Mouse (Mus musculus) MEL (cell line): ENCODE measurements around the gene Rtraf. TPM values are rescaled to one million over a fixed set of nuclear protein-coding genes. Genes with fewer than 3 reads are reported as not detected.

ENCODE experiments used
- DNase-seq: peaks from one replicate; pipeline ENCODE4 v3.0.0; 2011; ENCODE audit warnings: low read depth, low spot score
- H3K27ac ChIP-seq: 2 replicates; pipeline ENCODE4 v1.5.1; 2012; ENCODE audit warnings: low read depth, mild to moderate bottlenecking, control low read depth, low read length, moderate library complexity; ENCODE audit not compliant: control insufficient read depth
- H3K27me3 ChIP-seq, 2 experiments: fragments of 150-350 bp in 1 of 2; sonication (generic) in 1 of 2; 2 replicates each; pipeline ENCODE4 v1.6.1; 2012; ENCODE audit warnings: low read length in 2 of 2, mild to moderate bottlenecking in 2 of 2, improper control_type of control experiment in 1 of 2, moderate library complexity in 1 of 2; ENCODE audit not compliant: insufficient read depth in 2 of 2, control insufficient read depth in 1 of 2
- H3K36me3 ChIP-seq, 2 experiments: 2 replicates each; pipeline ENCODE4 v1.6.1; 2012 to 2014; ENCODE audit warnings: low read length in 2 of 2, improper control_type of control experiment in 1 of 2, inconsistent platforms in 1 of 2, mild to moderate bottlenecking in 1 of 2; ENCODE audit not compliant: insufficient read depth in 2 of 2, control insufficient read depth in 1 of 2
- H3K4me1 ChIP-seq, 2 experiments: fragments of 150-350 bp in 1 of 2; sonication (generic) in 1 of 2; 2 replicates each; pipeline ENCODE4 v1.6.1; 2012; ENCODE audit warnings: low read length in 2 of 2, improper control_type of control experiment in 1 of 2, mild to moderate bottlenecking in 1 of 2; ENCODE audit not compliant: insufficient read depth in 2 of 2, control insufficient read depth in 1 of 2
- H3K4me3 ChIP-seq, 2 experiments: fragments of 150-350 bp in 1 of 2; sonication (generic) in 1 of 2; 2 replicates each; pipeline ENCODE4 v1.5.1; 2012; ENCODE audit warnings: low read depth in 2 of 2, low read length in 2 of 2, mild to moderate bottlenecking in 2 of 2, moderate library complexity in 2 of 2, control low read depth in 1 of 2, improper control_type of control experiment in 1 of 2; ENCODE audit not compliant: control insufficient read depth in 1 of 2, insufficient read depth in 1 of 2
- H3K79me2 ChIP-seq: 2 replicates; pipeline ENCODE4 v1.6.1; 2012; ENCODE audit warnings: mild to moderate bottlenecking, low read length, moderate library complexity; ENCODE audit not compliant: control insufficient read depth, poor library complexity, insufficient read depth
- H3K9ac ChIP-seq: 2 replicates; pipeline ENCODE4 v1.6.1; 2012; ENCODE audit warnings: low read depth, mild to moderate bottlenecking, control low read depth, low read length, moderate library complexity; ENCODE audit not compliant: control insufficient read depth, poor library complexity, severe bottlenecking
- H3K9me3 ChIP-seq: fragments of 150-350 bp; sonication (generic); replicated peaks from 2 replicates; pipeline ENCODE4 v1.6.1; 2012; ENCODE audit warnings: mild to moderate bottlenecking, low read length, improper control_type of control experiment, moderate library complexity; ENCODE audit not compliant: insufficient read depth
- CHD2 ChIP-seq: IDR thresholded peaks from 2 replicates; pipeline ENCODE4 v1.6.1; 2011; ENCODE audit warnings: low read length, improper control_type of control experiment
- E2F4 ChIP-seq: IDR thresholded peaks from 2 replicates; pipeline ENCODE4 v1.6.1; 2011; ENCODE audit warnings: low read depth, low read length, improper control_type of control experiment, borderline replicate concordance
- ELF1 ChIP-seq: IDR thresholded peaks from 2 replicates; pipeline ENCODE4 v1.6.1; 2014; ENCODE audit warnings: low read depth, mild to moderate bottlenecking, inconsistent platforms, low read length, improper control_type of control experiment, moderate library complexity
- GATA1 ChIP-seq: IDR thresholded peaks from 2 replicates; pipeline ENCODE4 v1.6.1; 2011; ENCODE audit warnings: low read depth, low read length, improper control_type of control experiment
- KAT2A ChIP-seq: conservative IDR thresholded peaks from 2 replicates; pipeline ENCODE4 v1.6.1; 2012; ENCODE audit warnings: low read depth, low read length, improper control_type of control experiment, inconsistent platforms
- MAFK ChIP-seq: IDR thresholded peaks from 2 replicates; pipeline ENCODE4 v1.6.1; 2011; ENCODE audit warnings: low read depth, mild to moderate bottlenecking, low read length, improper control_type of control experiment, borderline replicate concordance
- MAX ChIP-seq: IDR thresholded peaks from 2 replicates; pipeline ENCODE4 v1.6.1; 2011; ENCODE audit warnings: low read length, improper control_type of control experiment
- MAZ ChIP-seq: IDR thresholded peaks from 2 replicates; pipeline ENCODE4 v1.6.1; 2012; ENCODE audit warnings: low read depth, mild to moderate bottlenecking, inconsistent platforms, low read length, improper control_type of control experiment
- MEF2A ChIP-seq: IDR thresholded peaks from 2 replicates; pipeline ENCODE4 v1.6.1; 2014; ENCODE audit warnings: low read depth, mild to moderate bottlenecking, inconsistent platforms, low read length, improper control_type of control experiment; ENCODE audit not compliant: poor library complexity, insufficient replicate concordance, severe bottlenecking; ENCODE audit errors: extremely low read depth
- NELFE ChIP-seq: IDR thresholded peaks from 2 replicates; pipeline ENCODE4 v1.6.1; 2011; ENCODE audit warnings: low read depth, low read length, improper control_type of control experiment
- NRF1 ChIP-seq: IDR thresholded peaks from 2 replicates; pipeline ENCODE4 v1.6.1; 2014; ENCODE audit warnings: low read depth, mild to moderate bottlenecking, inconsistent platforms, low read length, improper control_type of control experiment, moderate library complexity; ENCODE audit not compliant: poor library complexity, insufficient read depth, severe bottlenecking
- POLR2AphosphoS2 ChIP-seq: IDR thresholded peaks from 2 replicates; pipeline ENCODE4 v1.6.1; 2011; ENCODE audit warnings: low read length, improper control_type of control experiment
- RAD21 ChIP-seq: IDR thresholded peaks from 2 replicates; pipeline ENCODE4 v1.6.1; 2011; ENCODE audit warnings: mild to moderate bottlenecking, low read depth, low read length, improper control_type of control experiment
- TCF12 ChIP-seq: IDR thresholded peaks from 2 replicates; pipeline ENCODE4 v1.6.1; 2014; ENCODE audit warnings: low read depth, mild to moderate bottlenecking, inconsistent platforms, low read length, improper control_type of control experiment, moderate library complexity
- UBTF ChIP-seq: IDR thresholded peaks from 2 replicates; pipeline ENCODE4 v1.6.1; 2012; ENCODE audit warnings: low read depth, mild to moderate bottlenecking, inconsistent platforms, low read length, improper control_type of control experiment, moderate library complexity, borderline replicate concordance; ENCODE audit not compliant: insufficient read depth
- USF2 ChIP-seq, 2 experiments: IDR thresholded peaks; 2 replicates each; pipeline ENCODE4 v1.6.1; 2011 to 2012; ENCODE audit warnings: improper control_type of control experiment in 2 of 2, low read length in 2 of 2, borderline replicate concordance in 1 of 2, inconsistent platforms in 1 of 2, low read depth in 1 of 2, mild to moderate bottlenecking in 1 of 2; ENCODE audit not compliant: insufficient read depth in 1 of 2
- ZC3H11A ChIP-seq: IDR thresholded peaks from 2 replicates; pipeline ENCODE4 v1.6.1; 2012; ENCODE audit warnings: low read depth, mild to moderate bottlenecking, inconsistent platforms, low read length, improper control_type of control experiment
- ZMIZ1 ChIP-seq: IDR thresholded peaks from 2 replicates; pipeline ENCODE4 v1.6.1; 2012; ENCODE audit warnings: low read depth, mild to moderate bottlenecking, inconsistent platforms, low read length, improper control_type of control experiment, moderate library complexity
- ZNF384 ChIP-seq: IDR thresholded peaks from 2 replicates; pipeline ENCODE4 v1.6.1; 2012; ENCODE audit warnings: low read depth, mild to moderate bottlenecking, inconsistent platforms, low read length, improper control_type of control experiment
- polyA plus RNA-seq, 2 experiments: library from polyadenylated mRNA; stranded (reverse) in 1 of 2; unstranded in 1 of 2; fragments of >175 nt in 1 of 2; fragments of >200 nt in 1 of 2; gene quantifications; 2 replicates each; pipeline versions ENCODE4 v1.2.1 to v1.2.4; 2012; ENCODE audit warnings: low replicate concordance in 2 of 2, low read depth in 1 of 2; ENCODE audit not compliant: insufficient read length in 2 of 2, insufficient read depth in 1 of 2, missing spikeins in 1 of 2
- total RNA-seq: library from RNA; depleted of rRNA; stranded (reverse); fragments of 300-350 nt; gene quantifications from 2 replicates; pipeline ENCODE4 v1.2.3, GENCODE M21; 2012

Rtraf gene
- total and polyA plus RNA-seq, 3 experiments: 90.4 to 117 TPM; not detected in 1

GRCm38 (mm10) chr14:19777945-19778344 lies 45.7 kb downstream of the Rtraf start:
- Histone ChIP-seq H3K27ac (no peak overlapping the region), H3K36me3 (no peaks in the 10 kb centered on the region), H3K4me3 (no peak overlapping the region), H3K9me3 (no peaks in the 10 kb centered on the region), H3K27me3 (no peaks in the 10 kb centered on the region), H3K9ac (no peak overlapping the region), H3K79me2 (no peaks in the 10 kb centered on the region), H3K4me1 (no peaks in the 10 kb centered on the region)
- no peak for TF ChIP-seq TCF12
- TF ChIP-seq UBTF: no peak
- no peak for TF ChIP-seq MAX
- no peak for DNase-seq

DNA sequence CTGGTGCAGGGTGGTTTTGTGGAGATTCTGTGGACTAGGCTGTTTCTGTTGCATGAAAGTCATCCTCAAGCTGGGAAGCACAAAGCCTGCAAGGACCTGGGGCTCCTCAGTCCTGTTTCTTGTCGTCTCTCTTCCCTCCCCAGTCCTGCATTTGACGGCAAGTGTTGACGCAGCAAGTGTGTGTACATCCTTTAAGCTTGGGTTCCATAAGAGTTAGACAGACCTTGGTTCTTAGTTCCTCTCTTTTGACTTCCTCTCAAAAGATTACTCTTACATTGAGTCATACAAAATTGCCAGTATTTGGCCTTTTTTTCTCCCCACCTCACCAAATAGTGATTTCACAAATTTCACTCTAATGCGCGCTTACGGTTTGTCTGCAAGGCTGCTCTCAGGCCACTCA lies 46.3 kb downstream of the Rtraf start:
- H3K36me3 ChIP-seq: no peaks in the 10 kb centered on the region
- no peak for TF ChIP-seq GATA1
- TF ChIP-seq MEF2A: no peak
- TF ChIP-seq TCF12: no peak
- TF ChIP-seq ELF1: no peak
- TF ChIP-seq NELFE: no peak
- no peak for TF ChIP-seq ZNF384
- TF ChIP-seq NRF1: no peak
- no peak for TF ChIP-seq USF2 (IDR thresholded peaks at IDR 0.05; ENCODE audit: borderline replicate concordance in 1 of 2, insufficient read depth in 1 of 2, low read depth in 1 of 2, low read length in 2 of 2)
- no peak for TF ChIP-seq KAT2A
- no peak for TF ChIP-seq MAFK
- TF ChIP-seq CHD2: no peak
- TF ChIP-seq E2F4: no peak
- no peak for TF ChIP-seq POLR2AphosphoS2
- no peak for TF ChIP-seq ZMIZ1
- TF ChIP-seq RAD21: no peak
- TF ChIP-seq MAZ: no peak
- no peak for TF ChIP-seq MAX
- no peak for TF ChIP-seq ZC3H11A
- TF ChIP-seq, all 39 proteins: peak for 0
- DNase-seq: no peak
- Histone ChIP-seq H3K27me3 (no peaks in the 10 kb centered on the region), H3K4me3 (no peak overlapping the region), H3K27ac (no peak overlapping the region), H3K4me1 (no peaks in the 10 kb centered on the region), H3K9me3 (no peaks in the 10 kb centered on the region), H3K79me2 (no peaks in the 10 kb centered on the region), H3K9ac (no peak overlapping the region)
